Mouse (Mus musculus): Measurements from ENCODE around the gene Zfp760. TPM values are rescaled to one million over a fixed set of nuclear protein-coding genes. Genes with fewer than 3 reads are reported as not detected.
A peak's percentile ranks its signal among the peaks of the same experiment; 100 is the strongest.

The Zfp760 gene
- polyA plus RNA-seq, 1 experiment from 2014 or later: 12.1 TPM

DNA sequence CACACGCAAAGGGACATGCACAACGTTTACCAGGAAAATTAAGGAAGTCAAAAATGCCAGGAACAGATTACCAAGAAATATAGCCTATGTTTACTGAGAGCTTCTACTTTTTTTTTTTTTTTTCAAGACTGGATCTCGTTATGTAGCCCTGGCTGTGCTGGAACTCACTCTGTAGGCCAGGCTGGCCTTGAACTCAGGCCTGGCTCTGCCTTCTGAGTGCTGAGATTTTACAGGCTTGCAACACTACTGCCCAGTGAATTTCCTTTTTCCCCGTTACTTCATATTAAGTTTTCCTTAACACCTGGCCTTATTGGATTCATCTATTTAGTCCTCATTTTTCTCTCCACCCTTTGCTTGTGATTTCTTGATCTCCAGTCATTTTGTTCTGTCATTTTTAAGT lies 25.5 kb downstream of the Zfp760 start:
- Histone ChIP-seq H3K4me2 (peak overlapping the region; percentile 57), H3K4me3 (peak overlapping the region; percentile 63), H3K27me3 (no peaks in the 10 kb centered on the region), H3K9ac (peak overlapping the region; percentile 82), H3K27ac (replicated peaks) (peak overlapping the region; percentile 83), H3K36me3 (peaks cover 11% of the 10 kb centered on the region), H3K4me1 (replicated peaks) (peaks cover 14% of the 10 kb centered on the region), H3K9me3 (no peaks in the 10 kb centered on the region)
- ATAC-seq (ENCODE audit: low read depth): no peak
- 81% methylated on average over 4 of the region's 4 CpGs for WGBS

DNA sequence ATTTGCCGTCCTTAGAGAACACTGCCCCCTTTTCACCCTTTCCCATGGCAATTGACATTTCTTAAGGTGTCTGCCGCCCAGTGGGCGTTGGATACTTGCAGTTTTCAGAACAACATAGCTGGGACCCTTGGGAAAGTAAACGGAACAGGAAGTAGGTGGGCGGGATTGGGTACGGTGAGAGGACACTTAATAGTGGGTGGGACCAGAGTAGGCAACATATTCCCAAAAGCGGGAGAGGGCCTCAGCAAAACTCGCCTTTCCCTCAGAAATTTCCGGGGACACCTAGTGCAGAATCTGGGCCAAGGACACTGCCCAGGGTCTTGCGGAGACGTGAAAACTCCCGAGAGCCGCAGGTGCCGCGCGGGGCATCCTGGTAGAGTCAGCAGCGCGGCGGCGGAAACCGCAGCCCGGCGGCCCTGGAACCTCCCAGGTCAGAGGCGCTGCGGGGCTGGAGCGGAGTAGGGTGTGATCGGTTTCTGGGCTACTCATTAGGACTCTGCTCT lies 26.0 kb downstream of the Zfp760 start:
- Histone ChIP-seq H3K9me3 (no peaks in the 10 kb centered on the region), H3K9ac (peak overlapping the region; percentile 82), H3K36me3 (peaks cover 14% of the 10 kb centered on the region), H3K4me1 (replicated peaks) (peaks cover 14% of the 10 kb centered on the region), H3K4me3 (peak overlapping the region; percentile 63), H3K27me3 (no peaks in the 10 kb centered on the region), H3K4me2 (peak overlapping the region; percentile 57), H3K27ac (replicated peaks) (peak overlapping the region; percentile 83)
- ATAC-seq (ENCODE audit: low read depth): peak; percentile 98
- 0% methylated on average over 27 of the region's 27 CpGs for WGBS

DNA sequence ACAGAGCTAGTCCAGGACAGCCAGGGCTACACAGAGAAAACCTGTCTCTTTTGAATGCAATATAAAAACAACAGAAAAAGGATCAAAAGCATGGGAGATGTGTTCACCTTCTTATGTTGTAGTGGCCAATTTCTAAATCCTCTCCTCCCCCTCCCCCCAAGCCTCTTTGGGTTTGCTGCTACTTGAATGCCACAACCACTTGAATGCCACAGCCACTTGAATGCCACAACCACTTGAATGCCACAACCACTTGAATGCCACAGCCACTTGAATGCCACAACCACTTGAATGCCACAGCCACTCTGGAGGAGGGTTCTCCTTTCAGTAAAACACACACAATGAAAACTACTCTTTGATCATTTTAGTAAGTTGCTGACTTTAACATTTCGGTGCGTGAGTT lies 45.2 kb downstream of the Zfp760 start:
- Histone ChIP-seq H3K4me2 (no peak overlapping the region), H3K27me3 (no peaks in the 10 kb centered on the region), H3K36me3 (peaks cover 3% of the 10 kb centered on the region), H3K4me3 (no peak overlapping the region), H3K27ac (replicated peaks) (no peak overlapping the region), H3K9ac (no peak overlapping the region), H3K9me3 (no peaks in the 10 kb centered on the region), H3K4me1 (replicated peaks) (peaks cover 9% of the 10 kb centered on the region)
- ATAC-seq (ENCODE audit: low read depth): no peak
- 70% methylated on average over 2 of the region's 2 CpGs for WGBS

DNA sequence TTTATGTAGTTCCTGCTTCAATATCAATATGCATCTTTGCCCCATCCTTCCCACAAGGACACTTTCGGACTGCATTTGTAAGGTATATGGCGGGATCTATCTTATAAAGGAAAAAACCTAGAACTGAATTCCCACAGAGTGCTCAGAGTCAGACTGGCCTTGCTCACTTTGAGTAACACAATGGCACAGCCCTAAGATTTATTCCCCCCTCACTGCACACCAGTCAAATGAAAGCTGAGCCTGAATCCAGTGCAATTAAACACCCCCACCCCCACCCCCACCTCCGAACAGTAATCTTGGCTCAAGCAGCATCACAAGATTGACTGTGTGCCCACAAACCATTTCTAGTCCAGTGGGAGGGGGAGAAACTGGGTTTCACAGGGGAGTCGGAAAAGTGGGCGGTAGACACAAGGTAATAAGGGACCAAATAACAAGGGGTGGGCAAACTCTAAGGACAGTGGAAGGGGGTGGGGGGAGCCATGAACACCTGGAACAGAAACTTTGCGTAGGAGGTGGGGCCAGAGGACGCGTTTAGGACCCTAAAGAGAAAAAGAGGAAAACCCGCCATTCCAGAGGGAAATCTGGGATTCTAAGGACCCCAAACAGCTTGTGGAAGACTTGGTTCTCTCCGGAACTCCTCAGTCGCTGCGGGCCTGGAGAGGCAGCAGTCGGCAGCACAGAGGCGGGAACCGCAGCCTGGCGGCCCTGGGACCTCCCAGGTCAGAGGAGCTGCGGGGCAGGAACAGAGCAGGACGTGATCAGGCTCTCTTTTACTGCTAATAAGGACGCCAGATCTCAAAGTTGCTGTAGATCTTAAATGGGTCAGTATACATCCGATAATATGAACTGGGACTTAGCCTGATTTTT lies 46.0 kb downstream of the Zfp760 start:
- Histone ChIP-seq H3K9ac (peak overlapping the region; percentile 63), H3K4me1 (replicated peaks) (peaks cover 9% of the 10 kb centered on the region), H3K9me3 (no peaks in the 10 kb centered on the region), H3K4me3 (peak overlapping the region; percentile 36), H3K27ac (replicated peaks) (no peak overlapping the region), H3K36me3 (no peaks in the 10 kb centered on the region), H3K4me2 (peak overlapping the region; percentile 59), H3K27me3 (no peaks in the 10 kb centered on the region)
- ATAC-seq (ENCODE audit: low read depth): peak; percentile 65
- WGBS: 7% methylated on average over 20 of the region's 20 CpGs

DNA sequence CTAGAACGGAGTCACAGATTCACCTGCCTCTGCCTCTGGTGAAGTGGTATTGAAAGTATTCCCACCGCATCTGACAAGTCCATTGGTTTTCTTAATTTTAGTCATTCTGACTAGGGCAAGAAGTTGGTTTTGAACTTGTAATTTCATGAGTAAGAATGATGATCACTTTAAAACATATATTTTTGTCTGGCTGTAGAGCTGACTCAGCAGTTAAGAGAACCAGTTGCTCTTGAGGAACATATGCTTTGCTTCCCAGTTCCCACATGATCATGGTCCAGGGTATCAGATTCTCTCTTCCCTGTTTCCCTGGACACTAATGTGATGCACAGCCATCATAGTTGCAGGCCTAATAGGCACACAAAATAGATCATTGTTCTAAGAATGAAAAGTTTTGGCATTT lies 62.8 kb downstream of the Zfp760 start:
- H3K4me3 ChIP-seq: no peak overlapping the region
- no peaks in the 10 kb centered on the region for H3K4me1 ChIP-seq (replicated peaks)
- WGBS: 87% methylated on average over 2 of the region's 2 CpGs
- H3K9ac ChIP-seq: no peak overlapping the region
- no peak overlapping the region for H3K4me2 ChIP-seq
- H3K27me3 ChIP-seq: no peaks in the 10 kb centered on the region
- H3K36me3 ChIP-seq: no peaks in the 10 kb centered on the region
- ATAC-seq (ENCODE audit: low read depth): no peak
- no peak overlapping the region for H3K27ac ChIP-seq (replicated peaks)
- no peaks in the 10 kb centered on the region for H3K9me3 ChIP-seq

Other genes starting within 250 kb of the Zfp760 start
- gene Zfp53, start 218.7 kb upstream of the Zfp760 start, polyA plus RNA-seq (2015; fragmentation: Nextera tagmentation; extraction: Ambion mirVana): 9.4 and 10.1 TPM in 2 replicates
- gene Zfp52, start 172.2 kb upstream of the Zfp760 start, polyA plus RNA-seq (2015; fragmentation: Nextera tagmentation; extraction: Ambion mirVana): 1.8 and 2.3 TPM in 2 replicates
- gene Zfp948, start 140.7 kb upstream of the Zfp760 start, polyA plus RNA-seq (2015; fragmentation: Nextera tagmentation; extraction: Ambion mirVana): 18.4 and 20.3 TPM in 2 replicates
- 11.5 and 12.3 TPM in 2 replicates for gene Zfp983, start 57.1 kb upstream of the Zfp760 start, polyA plus RNA-seq (2015; fragmentation: Nextera tagmentation; extraction: Ambion mirVana)
- 16.9 and 19.2 TPM in 2 replicates for gene Gm10226, start 15.9 kb upstream of the Zfp760 start, polyA plus RNA-seq (2015; fragmentation: Nextera tagmentation; extraction: Ambion mirVana)
- 10.8 and 12.2 TPM in 2 replicates for gene Zfp229, start 23.1 kb downstream of the Zfp760 start, polyA plus RNA-seq (2015; fragmentation: Nextera tagmentation; extraction: Ambion mirVana)
- gene Zfp820, start 138.0 kb downstream of the Zfp760 start, polyA plus RNA-seq (2015; fragmentation: Nextera tagmentation; extraction: Ambion mirVana): 2.6 and 3.1 TPM in 2 replicates
- 9.1 and 9.6 TPM in 2 replicates for gene Zfp995, start 202.2 kb downstream of the Zfp760 start, polyA plus RNA-seq (2015; fragmentation: Nextera tagmentation; extraction: Ambion mirVana)

All from neural tube, embryonic 13.5 days (tissue).